Mouse (Mus musculus): ENCODE data around the gene Blmh. TPM values are rescaled to one million over a fixed set of nuclear protein-coding genes. Genes with fewer than 3 reads are reported as not detected.

Blmh gene
- polyA plus RNA-seq, 1 experiment from 2014 or later, result 139 TPM

- no peaks in the 10 kb centered on the region for H3K9me3 ChIP-seq (ENCODE audit: control insufficient read depth, low read length)
- H3K4me1 ChIP-seq (ENCODE audit: control insufficient read depth, insufficient read depth, low read depth, low read length), result no peaks in the 10 kb centered on the region
- no peak overlapping the region for H3K9ac ChIP-seq (ENCODE audit: low read depth, low read length)
- H3K36me3 ChIP-seq (ENCODE audit: control insufficient read depth, insufficient read depth, low read length), result no peaks in the 10 kb centered on the region
- ATAC-seq, result no peak
- WGBS, result 92% methylated on average over 3 of the region's 3 CpGs
- no peak overlapping the region for H3K27ac ChIP-seq (ENCODE audit: low read depth, low read length)
- no peaks in the 10 kb centered on the region for H3K27me3 ChIP-seq (replicated peaks; ENCODE audit: control insufficient read depth, insufficient read depth, low read length)
- H3K4me3 ChIP-seq (ENCODE audit: low read length), result no peak overlapping the region
- no peak overlapping the region for H3K4me2 ChIP-seq (ENCODE audit: low read length)
These were observed 103.5 kb downstream of the Blmh start for GRCm38 (mm10) chr11:77028157-77028556.

GRCm38 (mm10) chr11:77031151-77031934, 106.7 kb downstream of the Blmh start:
- H3K4me2 ChIP-seq (ENCODE audit: low read length), result no peak overlapping the region
- ATAC-seq, result no peak
- WGBS, result 80% methylated on average over 14 of the region's 14 CpGs
- no peaks in the 10 kb centered on the region for H3K4me1 ChIP-seq (ENCODE audit: control insufficient read depth, insufficient read depth, low read depth, low read length)
- no peak overlapping the region for H3K4me3 ChIP-seq (ENCODE audit: low read length)
- H3K9ac ChIP-seq (ENCODE audit: low read depth, low read length), result no peak overlapping the region
- no peak overlapping the region for H3K27ac ChIP-seq (ENCODE audit: low read depth, low read length)
- H3K9me3 ChIP-seq (ENCODE audit: control insufficient read depth, low read length), result no peaks in the 10 kb centered on the region
- H3K27me3 ChIP-seq (replicated peaks; ENCODE audit: control insufficient read depth, insufficient read depth, low read length), result no peaks in the 10 kb centered on the region
- no peaks in the 10 kb centered on the region for H3K36me3 ChIP-seq (ENCODE audit: control insufficient read depth, insufficient read depth, low read length)

Other genes starting within 250 kb of the Blmh start
- 1.6 and 1.9 TPM in 2 replicates for gene Trarg1, start 245.0 kb upstream of the Blmh start, polyA plus RNA-seq (2015; fragmentation: Nextera tagmentation; extraction: Ambion mirVana)
- 25.5 and 25.9 TPM in 2 replicates for gene Gosr1, start 161.2 kb upstream of the Blmh start, polyA plus RNA-seq (2015; fragmentation: Nextera tagmentation; extraction: Ambion mirVana)
- gene Cpd, start 77.8 kb upstream of the Blmh start, polyA plus RNA-seq (2015; fragmentation: Nextera tagmentation; extraction: Ambion mirVana), result 3.8 and 5.6 TPM in 2 replicates
- gene Tmigd1, start 22.6 kb upstream of the Blmh start, polyA plus RNA-seq (2015; fragmentation: Nextera tagmentation; extraction: Ambion mirVana), result 0.19 TPM in 1 of 2 replicates, not detected in the other
- gene Slc6a4, start 73.8 kb downstream of the Blmh start, polyA plus RNA-seq (2015; fragmentation: Nextera tagmentation; extraction: Ambion mirVana), result 10.3 and 14.0 TPM in 2 replicates
- 37.8 and 50.0 TPM in 2 replicates for gene Nsrp1, start 153.6 kb downstream of the Blmh start, polyA plus RNA-seq (2015; fragmentation: Nextera tagmentation; extraction: Ambion mirVana)

Measured in hindbrain, embryonic 16.5 days (tissue).